Mouse (Mus musculus) neural tube, embryonic 14.5 days (tissue): Measurements from ENCODE around the gene Ppp3ca. TPM values are rescaled to one million over a fixed set of nuclear protein-coding genes. Genes with fewer than 3 reads are reported as not detected.

Experiments
- ATAC-seq: fragments of 200-750 bp; cut with Nextera tagmentation; 2 replicates; pipeline ENCODE4 v1.8.0; 2017; ENCODE audit warnings: low read depth, mild to moderate bottlenecking, moderate TSS enrichment, moderate library complexity
- H3K27ac ChIP-seq: fragments of 300-500 bp; sonication (generic); 2 replicates; pipeline ENCODE4 v1.5.1; 2014; ENCODE audit warnings: low read depth, mild to moderate bottlenecking, control low read depth, low read length, moderate library complexity, mixed read lengths
- H3K27me3 ChIP-seq: fragments of 300-500 bp; sonication (generic); 2 replicates; pipeline ENCODE4 v1.6.1; 2014; ENCODE audit warnings: low read length; ENCODE audit not compliant: control insufficient read depth, insufficient read depth
- H3K36me3 ChIP-seq: fragments of 300-500 bp; sonication (generic); 2 replicates; pipeline ENCODE4 v1.6.1; 2014; ENCODE audit warnings: low read length, mixed read lengths; ENCODE audit not compliant: control insufficient read depth, insufficient read depth
- H3K4me1 ChIP-seq: fragments of 300-500 bp; sonication (generic); 2 replicates; pipeline ENCODE4 v1.6.1; 2014; ENCODE audit warnings: low read length; ENCODE audit not compliant: control insufficient read depth, insufficient read depth
- H3K4me2 ChIP-seq: fragments of 300-500 bp; sonication (generic); 2 replicates; pipeline ENCODE4 v1.6.1; 2014; ENCODE audit warnings: mild to moderate bottlenecking, low read depth, low read length, control low read depth
- H3K4me3 ChIP-seq: fragments of 300-500 bp; sonication (generic); 2 replicates; pipeline ENCODE4 v1.5.1; 2014; ENCODE audit warnings: low read depth, low read length, control low read depth, mixed read lengths
- H3K9ac ChIP-seq: fragments of 300-500 bp; sonication (generic); replicated peaks from 2 replicates; pipeline ENCODE4 v1.6.1; 2014; ENCODE audit warnings: low read depth, mild to moderate bottlenecking, control low read depth, low read length, mixed read lengths
- H3K9me3 ChIP-seq: fragments of 300-500 bp; sonication (generic); 2 replicates; pipeline ENCODE4 v1.6.1; 2016; ENCODE audit warnings: low read length; ENCODE audit not compliant: control insufficient read depth
- WGBS: fragments of 180-500 bp; shearing (Covaris S2); extraction: QIAGEN DNeasy Blood & Tissue Kit; methylation state at CpG from one replicate; pipeline ENCODE4 v1.1.7; 2014; 5-methylcytosine and 5-hydroxymethylcytosine counted together
- polyA plus RNA-seq: library from polyadenylated mRNA; unstranded; fragments of >200 nt; fragmentation: Nextera tagmentation; extraction: Ambion mirVana; gene quantifications from 2 replicates; pipeline ENCODE4 v1.2.1, GENCODE M21; 2014

Ppp3ca gene
- polyA plus RNA-seq, 1 experiment from 2014 or later, result 215 TPM

DNA sequence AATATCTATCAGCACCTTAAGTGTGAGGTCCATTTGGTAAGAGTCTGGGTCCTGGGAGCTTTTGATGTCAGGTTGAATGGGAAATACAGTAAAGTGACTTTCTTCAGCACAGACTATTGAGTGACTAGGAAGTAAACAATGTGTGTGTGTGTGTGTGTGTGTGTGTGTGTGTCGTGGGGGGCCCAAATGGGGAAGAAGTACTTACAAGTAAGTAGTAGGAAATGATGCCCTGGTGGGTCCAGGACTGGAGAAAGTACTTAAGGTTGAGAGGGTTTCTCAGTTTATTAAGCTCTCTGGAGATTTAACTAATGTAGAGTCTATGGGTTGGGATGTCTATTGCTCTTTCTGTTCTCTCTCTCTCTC lies 92.0 kb downstream of the Ppp3ca start:
- Histone ChIP-seq H3K27me3 (no peaks in the 10 kb centered on the region), H3K4me2 (no peak overlapping the region), H3K4me3 (no peak overlapping the region), H3K4me1 (peaks cover 11% of the 10 kb centered on the region; the same call in 1 of the 2 replicates), H3K27ac (no peak overlapping the region), H3K9ac (no peak overlapping the region), H3K9me3 (no peaks in the 10 kb centered on the region), H3K36me3 (no peaks in the 10 kb centered on the region)
- WGBS, result 56% methylated on average over 1 of the region's 1 CpGs
- no peak for ATAC-seq

DNA sequence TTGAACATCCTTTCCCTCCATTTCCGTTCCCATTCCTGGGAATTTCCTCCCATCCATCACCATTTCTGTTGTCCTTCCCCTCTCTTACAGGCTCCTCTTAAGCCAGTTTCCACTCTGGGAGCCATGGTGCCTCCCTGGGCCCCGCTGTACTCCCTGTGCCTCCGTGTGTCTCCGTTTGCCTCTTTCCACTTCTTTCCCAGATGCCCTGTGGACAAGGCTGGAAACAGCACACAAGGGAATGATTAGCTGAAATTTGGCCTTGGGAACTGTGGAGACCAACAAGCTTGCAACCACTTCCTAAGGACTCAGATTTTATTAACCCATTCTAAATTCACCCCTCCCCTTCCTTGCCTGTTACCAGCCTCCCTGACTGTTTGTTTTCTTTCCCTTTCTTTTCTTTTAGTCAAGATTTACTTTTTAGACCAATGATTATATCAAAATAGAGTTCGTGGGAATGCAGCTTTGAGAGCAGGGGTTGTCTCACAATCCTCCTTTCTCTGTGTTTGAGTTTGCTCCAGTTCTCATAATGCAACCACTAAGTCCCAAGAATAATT lies 93.9 kb downstream of the Ppp3ca start:
- WGBS, result 52% methylated on average over 5 of the region's 5 CpGs
- no peak overlapping the region for H3K4me3 ChIP-seq
- H3K9ac ChIP-seq, result no peak overlapping the region
- peaks cover 11% of the 10 kb centered on the region; the same call in 1 of the 2 replicates for H3K4me1 ChIP-seq
- no peaks in the 10 kb centered on the region for H3K9me3 ChIP-seq
- H3K4me2 ChIP-seq, result no peak overlapping the region
- no peak overlapping the region for H3K27ac ChIP-seq
- ATAC-seq, result no peak
- no peaks in the 10 kb centered on the region for H3K36me3 ChIP-seq
- H3K27me3 ChIP-seq, result no peaks in the 10 kb centered on the region

DNA sequence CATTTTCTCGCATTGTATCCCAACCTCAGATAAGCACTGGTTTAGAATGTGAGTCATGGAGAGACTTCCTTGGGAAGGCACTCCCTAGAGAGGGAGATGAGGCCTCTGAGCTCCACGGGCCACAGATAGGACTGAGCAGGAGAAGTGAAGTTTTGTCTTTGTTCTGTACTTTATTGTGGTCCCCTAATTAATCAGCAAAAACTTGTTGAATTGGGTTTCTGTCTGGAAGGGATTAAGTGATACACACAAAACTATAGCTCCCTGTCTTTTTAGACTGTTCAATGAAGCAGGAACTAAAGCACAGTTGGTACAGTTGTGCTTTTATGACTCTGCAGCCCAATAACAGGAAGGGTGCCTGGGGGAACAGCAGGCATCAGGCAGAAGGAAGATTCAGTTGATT lies 95.6 kb downstream of the Ppp3ca start:
- Histone ChIP-seq H3K4me2 (no peak overlapping the region), H3K9me3 (no peaks in the 10 kb centered on the region), H3K4me1 (peaks cover 11% of the 10 kb centered on the region; the same call in 1 of the 2 replicates), H3K27ac (no peak overlapping the region), H3K36me3 (no peaks in the 10 kb centered on the region), H3K9ac (no peak overlapping the region), H3K4me3 (no peak overlapping the region), H3K27me3 (no peaks in the 10 kb centered on the region)
- no peak for ATAC-seq
- WGBS, result 52% methylated on average over 2 of the region's 2 CpGs

DNA sequence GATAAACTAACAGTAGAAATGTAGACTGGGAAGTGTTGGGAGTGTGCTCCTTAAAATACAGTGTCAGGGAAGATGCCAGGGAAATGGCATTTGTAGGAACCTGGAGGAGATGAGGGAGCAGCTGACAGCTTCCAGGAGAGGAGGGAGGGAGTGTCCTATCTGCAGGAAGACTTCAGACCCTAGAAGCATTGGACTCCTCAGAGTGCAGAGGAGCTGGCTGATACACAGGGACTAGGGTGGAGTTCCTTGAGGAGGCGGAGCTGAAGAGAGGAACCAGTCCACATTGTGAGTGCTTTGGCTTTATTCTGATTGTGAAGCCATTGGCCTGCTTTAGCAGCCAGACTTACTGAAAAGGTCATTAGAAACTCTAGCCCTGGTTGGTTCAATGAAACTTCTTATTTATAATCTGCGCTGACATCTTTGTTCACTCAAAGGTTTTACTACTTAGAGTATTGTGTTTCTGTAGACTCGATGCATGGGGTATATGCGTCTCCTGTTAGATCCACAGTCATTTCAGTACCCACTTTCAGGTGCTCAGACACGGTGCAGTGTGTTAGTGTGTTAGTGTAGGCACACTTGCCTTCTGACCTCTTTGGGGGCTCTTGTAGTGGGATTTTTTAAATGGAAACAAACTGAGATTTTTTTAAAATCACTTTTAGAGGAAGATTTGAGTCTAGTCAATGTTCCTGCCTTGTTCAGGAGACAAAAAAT lies 99.0 kb downstream of the Ppp3ca start:
- no peak overlapping the region for H3K4me3 ChIP-seq
- WGBS, result 90% methylated on average over 5 of the region's 5 CpGs
- peaks cover 7% of the 10 kb centered on the region; the same call in 1 of the 2 replicates for H3K4me1 ChIP-seq
- no peak overlapping the region for H3K4me2 ChIP-seq
- H3K9ac ChIP-seq, result no peak overlapping the region
- H3K27me3 ChIP-seq, result no peaks in the 10 kb centered on the region
- no peaks in the 10 kb centered on the region for H3K36me3 ChIP-seq
- ATAC-seq, result no peak
- H3K27ac ChIP-seq, result no peak overlapping the region
- no peaks in the 10 kb centered on the region for H3K9me3 ChIP-seq

DNA sequence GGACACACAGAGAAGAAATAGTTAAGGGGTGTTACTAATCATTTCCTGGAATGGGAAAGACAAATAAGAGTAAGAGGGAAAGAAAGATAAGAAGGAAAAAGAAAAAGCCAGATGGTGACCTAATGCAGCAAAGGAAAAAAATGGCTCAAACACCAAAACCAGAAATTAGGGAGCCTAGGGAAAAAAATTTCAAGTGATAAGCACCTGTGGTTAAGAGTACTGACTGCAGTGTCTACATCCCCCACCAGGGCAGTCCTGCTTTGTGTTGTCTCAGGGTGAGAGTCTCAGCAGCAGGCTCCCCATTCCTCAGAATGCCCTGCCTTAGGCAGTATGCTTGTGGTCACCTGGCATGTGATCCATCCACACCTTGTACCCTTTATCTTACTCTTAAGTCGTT lies 99.6 kb downstream of the Ppp3ca start:
- Histone ChIP-seq H3K36me3 (no peaks in the 10 kb centered on the region), H3K9ac (no peak overlapping the region), H3K9me3 (no peaks in the 10 kb centered on the region), H3K4me1 (peaks cover 7% of the 10 kb centered on the region; the same call in 1 of the 2 replicates), H3K27ac (no peak overlapping the region), H3K4me3 (no peak overlapping the region), H3K4me2 (no peak overlapping the region), H3K27me3 (no peaks in the 10 kb centered on the region)
- no peak for ATAC-seq
- WGBS, result 79% methylated on average over 1 of the region's 1 CpGs

DNA sequence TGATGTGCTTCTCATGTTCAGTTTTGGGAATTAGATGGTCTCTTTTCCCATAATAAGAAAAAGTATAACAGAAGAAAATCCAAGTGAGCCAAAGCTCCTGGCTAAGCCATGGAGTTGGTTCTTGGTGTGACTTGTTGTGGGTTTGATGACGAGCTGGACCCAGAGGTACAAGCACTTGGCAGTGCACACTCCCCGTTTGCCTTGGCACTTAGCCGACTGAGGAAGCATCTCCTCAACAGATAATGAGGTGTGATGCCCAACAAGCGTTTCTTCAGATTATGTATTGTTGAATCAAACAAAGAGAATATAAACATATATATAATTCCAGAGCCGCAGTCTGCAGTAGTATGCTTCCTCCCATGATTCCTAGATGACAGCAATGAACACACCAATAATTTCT lies 101.8 kb downstream of the Ppp3ca start:
- no peak overlapping the region for H3K27ac ChIP-seq
- H3K36me3 ChIP-seq, result no peaks in the 10 kb centered on the region
- 89% methylated on average over 5 of the region's 5 CpGs for WGBS
- H3K4me3 ChIP-seq, result no peak overlapping the region
- no peak for ATAC-seq
- H3K27me3 ChIP-seq, result no peaks in the 10 kb centered on the region
- H3K9ac ChIP-seq, result no peak overlapping the region
- H3K4me1 ChIP-seq, result no peaks in the 10 kb centered on the region
- H3K9me3 ChIP-seq, result no peaks in the 10 kb centered on the region
- H3K4me2 ChIP-seq, result no peak overlapping the region

DNA sequence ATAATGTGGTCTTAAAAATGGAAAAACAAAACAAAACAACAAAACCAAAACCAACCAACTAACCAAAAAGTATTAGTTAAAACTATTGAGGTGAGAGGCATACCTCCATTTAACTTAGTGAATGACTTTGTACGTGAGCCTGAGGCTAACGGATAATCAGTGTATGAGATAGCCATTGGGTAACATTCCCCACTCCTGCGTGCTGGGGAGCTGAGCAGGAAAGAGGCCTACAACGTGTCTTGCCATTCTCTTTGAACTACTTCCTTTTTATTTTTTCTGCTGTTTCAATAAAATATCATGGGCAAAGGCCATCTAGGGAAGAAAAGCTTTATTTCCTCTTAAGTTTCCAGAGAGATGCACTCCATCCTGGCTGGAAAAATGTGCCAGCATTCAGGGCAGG lies 103.3 kb downstream of the Ppp3ca start:
- H3K36me3 ChIP-seq, result no peaks in the 10 kb centered on the region
- no peaks in the 10 kb centered on the region for H3K27me3 ChIP-seq
- H3K9ac ChIP-seq, result no peak overlapping the region
- H3K4me1 ChIP-seq, result no peaks in the 10 kb centered on the region
- H3K27ac ChIP-seq, result no peak overlapping the region
- H3K4me2 ChIP-seq, result no peak overlapping the region
- ATAC-seq, result no peak
- WGBS, result 88% methylated on average over 4 of the region's 4 CpGs
- no peaks in the 10 kb centered on the region for H3K9me3 ChIP-seq
- no peak overlapping the region for H3K4me3 ChIP-seq

DNA sequence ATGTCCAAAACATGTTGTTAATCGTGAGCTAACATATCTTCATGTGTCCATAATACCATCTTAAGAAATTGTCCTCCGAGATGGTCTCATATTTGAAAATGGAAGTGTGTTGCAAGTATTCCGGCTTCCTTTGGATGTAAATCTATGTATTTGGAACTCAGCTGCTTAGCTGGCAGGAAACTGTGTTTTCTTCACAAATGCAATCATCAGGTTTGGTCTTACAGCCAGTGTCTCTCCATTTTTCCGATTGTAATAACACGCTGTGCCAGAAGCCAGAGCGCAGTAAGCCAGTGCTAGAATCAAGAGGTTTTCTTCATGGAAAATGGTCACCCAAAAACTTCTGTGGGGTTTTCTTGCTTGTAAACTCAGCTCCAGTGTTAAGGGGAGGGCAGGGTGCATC lies 104.3 kb downstream of the Ppp3ca start:
- Histone ChIP-seq H3K27ac (no peak overlapping the region), H3K4me2 (no peak overlapping the region), H3K27me3 (no peaks in the 10 kb centered on the region), H3K4me3 (no peak overlapping the region), H3K9me3 (no peaks in the 10 kb centered on the region), H3K9ac (no peak overlapping the region), H3K4me1 (no peaks in the 10 kb centered on the region), H3K36me3 (no peaks in the 10 kb centered on the region)
- no peak for ATAC-seq
- WGBS, result 94% methylated on average over 6 of the region's 6 CpGs

DNA sequence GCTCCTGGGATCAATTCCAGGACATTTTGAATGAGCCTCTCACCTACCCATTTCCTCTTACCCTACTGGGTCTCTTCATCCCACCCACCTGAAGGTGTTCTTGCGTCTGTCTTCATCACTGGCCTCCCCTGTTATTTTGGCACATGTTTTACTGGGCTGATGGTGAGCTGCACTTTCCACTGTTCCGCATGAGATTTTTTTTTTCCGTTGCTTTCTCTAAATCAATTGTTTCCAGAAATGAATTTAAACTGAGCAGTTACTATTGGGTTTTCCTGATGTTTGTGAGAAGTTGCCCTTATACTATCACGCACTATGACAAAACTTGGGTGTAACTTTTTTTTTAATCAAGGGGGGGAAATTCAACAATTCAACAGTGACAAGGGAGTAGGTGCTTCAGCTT lies 106.6 kb downstream of the Ppp3ca start:
- Histone ChIP-seq H3K4me1 (no peaks in the 10 kb centered on the region), H3K27ac (no peak overlapping the region), H3K27me3 (no peaks in the 10 kb centered on the region), H3K9ac (no peak overlapping the region), H3K36me3 (no peaks in the 10 kb centered on the region), H3K9me3 (no peaks in the 10 kb centered on the region), H3K4me2 (no peak overlapping the region), H3K4me3 (no peak overlapping the region)
- no peak for ATAC-seq
- WGBS, result 88% methylated on average over 4 of the region's 4 CpGs
